Mouse (Mus musculus): ENCODE data around the gene Gp1bb.

Gp1bb gene

DNA sequence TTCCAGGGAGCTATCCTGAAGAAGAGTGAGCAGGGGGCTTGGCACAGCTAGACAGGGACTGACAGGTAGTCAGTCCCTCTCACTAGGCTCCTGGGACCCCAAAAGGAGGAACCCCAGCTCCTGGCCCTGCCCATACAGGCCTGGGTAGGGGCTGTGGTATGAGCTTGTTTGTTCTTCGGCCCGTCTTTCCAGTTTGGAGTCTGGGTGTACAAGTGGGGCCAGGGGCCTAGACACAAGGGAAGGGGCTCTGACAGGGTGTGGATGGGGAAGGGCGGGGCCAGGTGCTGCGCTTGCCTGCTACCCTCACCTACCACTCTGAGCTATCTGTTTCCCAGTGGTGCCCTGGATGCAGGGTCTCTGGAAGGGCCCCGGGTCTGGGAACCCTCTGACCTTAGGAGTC is 16.5 kb downstream of the Gp1bb start:
- in situ Hi-C loops (cut with MboI, MseI), result no loop called here

DNA sequence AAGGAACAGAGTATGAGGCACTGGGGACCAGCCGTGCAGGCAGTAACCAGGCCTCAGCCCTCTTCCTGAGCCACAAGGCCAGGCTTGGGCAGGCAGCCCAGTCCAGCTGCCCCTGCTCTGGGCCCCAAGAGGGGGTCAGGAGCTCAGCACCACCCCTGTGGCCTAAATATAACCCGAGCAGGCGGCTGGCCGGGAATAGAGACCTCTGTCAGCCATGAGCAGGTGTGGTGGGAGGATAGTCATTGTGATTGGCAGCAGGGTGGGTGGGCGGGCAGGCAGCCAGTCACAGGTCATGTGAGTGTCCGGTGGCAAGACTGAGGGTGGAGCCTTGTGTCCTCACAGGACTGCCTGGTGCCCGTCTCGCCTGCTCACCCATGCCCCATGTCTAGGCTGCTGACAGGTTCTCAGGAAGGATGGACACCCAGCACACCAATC is 17.9 kb downstream of the Gp1bb start:
- in situ Hi-C loops (cut with MboI, MseI), result no loop called here

GRCm38 (mm10) chr16:18601447-18601846 is 20.8 kb downstream of the Gp1bb start:
- in situ Hi-C loops (cut with MboI, MseI), result no loop called here

- in situ Hi-C loops (cut with MboI, MseI), result no loop called here
These were observed 24.2 kb downstream of the Gp1bb start for GRCm38 (mm10) chr16:18598006-18598405.

GRCm38 (mm10) chr16:18596255-18596654 is 25.9 kb downstream of the Gp1bb start:
- in situ Hi-C loops (cut with MboI, MseI), result no loop called here

GRCm38 (mm10) chr16:18593930-18594329 is 28.3 kb downstream of the Gp1bb start:
- in situ Hi-C loops (cut with MboI, MseI), result no loop called here

- in situ Hi-C loops (cut with MboI, MseI), result no loop called here
These were observed 30.9 kb downstream of the Gp1bb start for GRCm38 (mm10) chr16:18591047-18592018.

- in situ Hi-C loops (cut with MboI, MseI), result no loop called here
These were observed 32.1 kb downstream of the Gp1bb start, which contains the start of gene Tbx1 for GRCm38 (mm10) chr16:18589804-18590790. Gene Tbx1, minus strand, starts transcription at chr16:18590671.

GRCm38 (mm10) chr16:18589080-18589621 is 33.1 kb downstream of the Gp1bb start:
- in situ Hi-C loops (cut with MboI, MseI), result no loop called here

GRCm38 (mm10) chr16:18588738-18589055 is 33.5 kb downstream of the Gp1bb start:
- in situ Hi-C loops (cut with MboI, MseI), result no loop called here

DNA sequence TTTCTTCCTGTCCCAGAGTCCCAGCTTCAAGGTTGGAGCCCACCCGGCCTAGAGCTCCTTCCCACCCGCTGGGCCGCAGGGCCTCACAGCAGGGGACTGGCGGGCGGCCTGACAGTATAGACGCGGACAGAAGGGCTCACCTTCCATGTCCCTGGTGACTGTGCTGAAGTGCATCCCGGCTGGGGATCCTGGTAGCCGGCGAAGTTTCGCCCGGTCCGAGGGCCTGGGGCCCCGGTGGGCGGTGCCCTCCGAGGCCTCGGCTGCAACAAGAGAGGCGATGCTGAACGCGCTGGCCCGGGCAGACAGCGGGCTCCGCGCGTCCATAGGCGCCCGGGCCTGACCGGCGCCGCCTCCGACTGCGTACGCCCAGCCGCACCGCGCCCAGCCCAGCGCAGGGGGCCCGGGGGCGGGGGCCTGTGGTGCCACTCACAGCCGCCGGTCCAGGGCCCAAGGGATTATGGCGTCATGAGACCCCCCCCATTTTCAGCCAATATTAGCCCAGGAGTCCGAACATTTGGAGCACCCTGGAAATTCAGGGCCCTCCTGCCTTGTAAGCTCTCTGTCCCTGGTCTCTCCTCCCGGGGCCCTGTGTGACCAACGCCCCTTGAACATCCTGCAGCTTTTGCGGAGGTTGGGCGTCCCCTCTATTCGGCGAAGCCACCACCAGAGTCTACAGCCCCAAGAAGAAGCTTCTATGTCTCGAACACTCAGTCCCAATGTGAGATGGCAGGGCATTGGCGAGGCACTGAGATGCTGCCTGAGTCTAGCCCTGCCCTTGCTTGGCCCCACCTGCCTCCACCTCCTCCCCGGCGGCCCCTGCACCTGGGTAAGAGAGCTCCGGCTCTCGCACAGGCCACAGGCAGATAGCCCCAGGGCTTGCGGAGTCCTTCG is 34.1 kb downstream of the Gp1bb start:
- in situ Hi-C loops (cut with MboI, MseI), result no loop called here

DNA sequence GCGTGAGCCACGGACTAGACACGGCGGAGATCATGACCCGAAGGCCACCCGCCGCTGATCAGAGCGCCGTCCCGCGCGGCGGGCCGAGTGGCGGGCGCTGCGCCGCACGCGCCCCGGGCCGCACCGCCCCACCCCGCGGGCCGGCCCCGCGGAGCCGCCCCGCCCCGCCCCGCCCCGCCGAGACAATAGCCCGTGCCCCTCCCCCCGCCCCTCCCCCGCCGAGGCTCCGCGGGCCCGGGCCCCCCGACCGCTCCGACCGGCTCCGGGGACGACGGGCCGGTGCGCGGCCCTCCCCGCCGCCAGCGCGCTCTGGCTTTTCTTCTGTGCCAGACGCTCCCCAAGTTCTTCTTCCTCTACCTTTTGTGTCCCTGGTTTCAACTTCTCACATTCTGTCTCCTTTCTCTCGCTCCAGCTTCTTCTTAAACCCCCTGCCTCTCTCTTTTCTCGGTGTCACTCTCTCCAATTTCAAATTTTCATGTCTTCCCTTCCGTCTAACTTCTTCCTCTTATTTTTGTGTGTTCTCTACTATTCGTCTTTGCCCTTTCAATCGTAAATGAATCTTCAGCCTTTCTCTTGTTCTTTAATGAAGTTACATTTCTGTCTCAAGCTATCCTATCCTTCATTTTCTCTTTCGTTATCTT is 35.2 kb downstream of the Gp1bb start:
- in situ Hi-C loops (cut with MboI, MseI), result no loop called here

DNA sequence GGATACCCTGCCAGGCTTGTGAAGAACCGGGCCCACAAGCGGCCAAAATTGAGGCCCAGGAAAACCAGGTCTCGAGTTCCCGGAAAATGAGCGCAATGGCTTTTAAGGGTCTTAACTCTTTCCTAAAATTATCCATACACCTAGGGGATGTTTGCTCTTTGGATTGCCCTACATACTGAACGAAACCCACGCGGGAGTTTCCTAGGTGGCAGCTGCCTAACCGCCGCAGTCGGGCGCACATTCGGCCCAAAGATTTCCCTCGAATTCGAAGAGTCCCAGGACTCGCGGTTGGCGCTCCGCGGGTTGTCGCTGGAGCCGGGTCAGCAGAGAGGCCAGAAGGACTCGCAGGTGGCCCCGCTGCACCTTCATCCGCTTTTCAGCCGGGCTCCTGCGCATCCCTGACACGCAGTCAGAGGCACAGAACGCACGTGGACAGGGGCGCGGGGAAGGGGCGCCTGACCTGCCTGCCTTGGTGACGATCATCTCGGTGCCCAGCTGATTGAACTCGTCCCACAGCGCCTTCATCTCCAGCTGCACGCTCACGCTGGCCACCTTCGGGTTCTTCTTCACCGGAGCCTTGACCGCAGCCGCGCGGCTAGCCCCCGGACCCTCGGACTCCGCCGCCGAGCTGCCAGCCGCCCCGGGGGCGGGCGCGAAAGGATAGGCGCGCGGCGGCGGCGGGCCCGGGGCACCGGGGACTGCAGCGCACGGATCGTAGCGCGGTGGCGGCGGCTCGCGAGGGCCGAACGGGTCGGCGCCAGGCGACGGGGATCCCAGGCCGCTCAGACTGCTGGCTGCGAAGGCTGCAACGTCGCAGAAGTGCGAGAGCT is 35.9 kb downstream of the Gp1bb start:
- in situ Hi-C loops (cut with MboI, MseI), result no loop called here

- in situ Hi-C loops (cut with MboI, MseI), result no loop called here
These were observed 36.5 kb downstream of the Gp1bb start for GRCm38 (mm10) chr16:18585676-18586075.

DNA sequence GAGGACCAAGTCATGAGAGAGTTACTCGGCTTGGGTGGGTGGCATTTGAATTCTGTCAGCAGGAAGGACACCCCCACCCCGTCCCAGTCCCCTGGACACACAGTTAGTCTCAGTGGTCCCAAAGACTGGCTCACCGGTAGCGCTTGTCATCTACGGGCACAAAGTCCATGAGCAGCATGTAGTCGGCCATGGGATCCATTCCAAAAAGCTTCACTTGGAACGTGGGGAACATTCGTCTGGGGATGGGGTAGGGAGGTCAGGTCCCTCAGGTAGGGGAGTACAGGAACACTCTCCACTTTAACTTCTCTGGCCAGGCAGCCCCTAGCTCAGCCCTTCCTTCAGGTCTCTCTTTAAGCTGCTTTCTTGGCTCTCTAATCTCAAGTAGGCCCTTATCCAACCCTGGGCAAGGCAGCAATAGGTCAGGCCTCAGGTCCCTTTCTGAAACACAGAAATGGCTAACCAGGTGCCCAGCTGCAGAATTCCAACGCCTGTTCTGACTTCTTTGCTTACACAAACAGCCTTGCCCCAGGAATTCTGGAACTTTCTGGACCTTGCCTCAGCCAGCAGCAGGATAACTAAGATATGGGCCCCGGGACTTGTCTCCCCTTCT is 37.2 kb downstream of the Gp1bb start:
- in situ Hi-C loops (cut with MboI, MseI), result no loop called here

DNA sequence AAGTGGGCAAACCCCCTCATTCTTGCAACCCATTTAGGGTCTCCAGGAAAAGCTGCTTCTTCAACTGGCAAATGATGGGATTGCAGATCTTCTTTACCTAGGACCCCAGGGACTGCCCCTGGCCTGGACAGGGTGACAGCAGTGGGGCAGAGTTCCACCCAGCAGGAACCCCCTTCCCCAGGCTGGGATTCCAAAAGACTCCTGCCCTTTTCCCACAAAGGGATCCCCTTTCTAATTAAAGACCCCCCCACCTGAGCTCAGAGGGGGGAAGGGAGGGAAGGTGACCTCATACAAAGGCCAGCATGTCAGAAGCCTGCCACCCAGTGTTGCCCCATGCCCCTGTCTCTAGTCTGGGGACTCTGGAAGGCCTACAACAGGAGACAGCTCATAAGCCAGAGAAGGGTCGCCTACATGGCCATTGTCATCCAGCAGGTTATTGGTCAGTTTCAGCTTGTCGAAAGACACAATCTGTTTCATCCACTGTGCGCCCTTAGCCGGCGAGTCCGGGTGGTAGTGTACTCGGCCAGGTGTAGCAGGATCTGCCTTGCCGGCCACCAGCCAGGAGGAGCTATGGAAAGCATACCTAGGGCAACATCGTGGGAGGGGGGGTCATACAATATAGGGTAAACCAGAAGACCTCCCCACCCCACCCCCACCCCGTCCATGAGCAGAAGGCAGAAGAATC is 38.4 kb downstream of the Gp1bb start:
- in situ Hi-C loops (cut with MboI, MseI), result no loop called here

GRCm38 (mm10) chr16:18583169-18583568 is 39.0 kb downstream of the Gp1bb start:
- in situ Hi-C loops (cut with MboI, MseI), result no loop called here

DNA sequence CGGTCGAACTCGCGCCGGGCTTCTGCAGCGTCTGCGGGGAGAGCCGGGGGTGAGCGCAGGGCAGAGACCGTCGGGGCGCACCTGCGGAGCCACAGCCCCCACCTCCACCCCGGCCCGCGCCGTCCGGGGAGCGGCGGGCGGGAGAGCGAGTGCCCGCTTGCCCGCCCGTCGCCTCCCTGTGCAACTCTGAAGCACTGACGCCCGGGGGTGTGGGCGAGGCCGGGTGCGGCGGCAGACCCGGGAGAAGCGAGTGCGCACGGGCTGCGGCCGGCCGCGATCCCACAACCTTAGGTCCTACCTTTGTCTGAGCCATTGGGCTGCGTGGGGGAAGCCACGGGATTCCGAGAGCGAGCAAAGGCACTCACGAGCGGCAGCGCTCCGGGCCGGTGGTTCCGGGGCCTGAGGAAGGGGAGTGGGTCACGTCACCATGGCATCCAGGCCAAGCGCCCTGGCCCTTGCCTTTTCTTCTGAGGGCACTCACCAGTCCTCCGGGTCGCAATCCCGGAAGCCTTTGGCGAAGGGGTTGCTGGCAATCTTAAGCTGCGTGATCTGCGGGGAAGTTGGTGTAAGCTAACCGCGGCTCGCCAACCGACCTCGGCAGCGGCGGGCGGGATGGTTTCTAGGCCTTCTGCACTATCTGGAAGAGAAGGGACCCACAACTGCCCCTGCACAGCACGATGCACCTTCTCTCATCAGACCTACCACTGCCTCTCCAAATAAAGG is 39.6 kb downstream of the Gp1bb start:
- in situ Hi-C loops (cut with MboI, MseI), result no loop called here

All from T-helper 2 cell (primary cell).